ENCODE assay signal across 7 mouse cellular contexts in the genomic region with DNA sequence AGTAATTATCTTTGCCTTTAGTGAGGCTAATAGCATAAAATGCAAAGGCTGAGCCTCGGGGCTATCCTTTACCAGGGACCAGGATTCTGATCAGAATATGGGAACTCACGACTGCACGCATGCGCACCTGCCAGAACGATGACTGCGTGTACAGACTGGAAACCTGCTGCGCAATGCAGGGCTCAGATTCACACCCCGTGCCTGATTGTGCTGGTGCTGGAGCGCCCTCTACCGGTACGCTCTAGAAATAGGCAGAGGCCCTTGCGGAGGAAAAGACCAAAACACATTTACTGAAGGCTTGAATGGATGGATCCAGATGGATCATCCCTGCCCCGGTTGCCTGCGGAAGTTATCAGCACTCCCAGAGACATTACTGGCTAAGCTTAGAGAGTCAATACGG. TPM values are rescaled to one million over a fixed set of nuclear protein-coding genes. Genes with fewer than 3 reads are reported as not detected.
DNase-seq lines count a peak whose midpoint lies in the region; ATAC-seq and TF ChIP-seq lines count a peak whose summit lies in the region.

No protein-coding gene starts in this region.

- WGBS in embryonic facial prominence, embryonic 10.5 days = 1% methylated on average over 15 of the region's 15 CpGs
- 2% methylated on average over 15 of the region's 15 CpGs for WGBS in kidney, adult 2 months
- 2% methylated on average over 15 of the region's 15 CpGs for WGBS in limb, embryonic 11.5 days
- WGBS in midbrain, postnatal 0 days = under 1% methylated on average over 15 of the region's 15 CpGs

- no peak for TF ChIP-seq POLR2A in kidney, adult 2 months (IDR thresholded peaks at IDR 0.05; ENCODE audit: low read depth, low read length)

- 0 out of 2 replicates have a peak overlapping the region, but pooled peaks have one; percentile 20 for H3K27ac ChIP-seq in embryonic facial prominence, embryonic 10.5 days (replicated peaks)
- no peak overlapping the region for H3K27ac ChIP-seq in kidney, adult 2 months (ENCODE audit: insufficient read depth, low read depth, low read length)
- no peak overlapping the region for H3K27ac ChIP-seq in limb, embryonic 11.5 days (replicated peaks; ENCODE audit: low read depth, low read length)
- H3K27ac ChIP-seq in midbrain, postnatal 0 days (ENCODE audit: low read depth, low read length) = peak overlapping the region; percentile 59; the same call in 1 of the 2 replicates

- no peak overlapping the region for H3K4me2 ChIP-seq in limb, embryonic 11.5 days (ENCODE audit: low read depth, severe bottlenecking)
- no peak overlapping the region for H3K4me2 ChIP-seq in midbrain, postnatal 0 days (ENCODE audit: low read depth, low read length, poor library complexity, severe bottlenecking)

- peaks cover 21% of the 10 kb centered on the region for H3K4me1 ChIP-seq in embryonic facial prominence, embryonic 10.5 days
- H3K4me1 ChIP-seq in kidney, adult 2 months (ENCODE audit: control insufficient read depth, insufficient read depth, low read length) = no peaks in the 10 kb centered on the region
- H3K4me1 ChIP-seq in limb, embryonic 11.5 days (ENCODE audit: control insufficient read depth, insufficient read depth, low read length) = peaks cover 11% of the 10 kb centered on the region; the same call in 1 of the 2 replicates
- H3K4me1 ChIP-seq in midbrain, postnatal 0 days (ENCODE audit: insufficient read depth, low read length) = peaks cover 6% of the 10 kb centered on the region; the same call in 1 of the 2 replicates

- peaks cover 33% of the 10 kb centered on the region for H3K27me3 ChIP-seq in embryonic facial prominence, embryonic 10.5 days (replicated peaks; ENCODE audit: low read depth, poor library complexity, severe bottlenecking)
- no peaks in the 10 kb centered on the region for H3K27me3 ChIP-seq in kidney, adult 2 months (replicated peaks; ENCODE audit: control insufficient read depth, insufficient read depth, low read length)
- H3K27me3 ChIP-seq in limb, embryonic 11.5 days (ENCODE audit: control insufficient read depth, insufficient read depth, low read length) = no peaks in the 10 kb centered on the region
- H3K27me3 ChIP-seq in midbrain, postnatal 0 days (ENCODE audit: insufficient read depth, low read length) = no peaks in the 10 kb centered on the region

- no peak overlapping the region for H3K9ac ChIP-seq in limb, embryonic 11.5 days (ENCODE audit: low read length)
- no peak overlapping the region for H3K9ac ChIP-seq in midbrain, postnatal 0 days (replicated peaks; ENCODE audit: low read length, poor library complexity, severe bottlenecking)

- DNase-seq in adrenal gland, postnatal 25 days = peak; percentile 92
- DNase-seq in embryonic facial prominence, embryonic 10.5 days (ENCODE audit: low spot score) = peak; percentile 94
- DNase-seq in heart, adult 18-20 months = peak; percentile 90 to 94
- DNase-seq in kidney, adult 2 months = peak; percentile 91
- DNase-seq in limb, embryonic 11.5 days (ENCODE audit: low spot score) = peak; percentile 97
- peak; percentile 97 for DNase-seq in midbrain, postnatal 0 days (ENCODE audit: low spot score)
- peak; percentile 63 to 87 for DNase-seq in spleen, postnatal 10 days (ENCODE audit: low spot score in 2 of 2)

- TF ChIP-seq CTCF in kidney, adult 2 months (conservative IDR thresholded peaks at IDR 0.05; ENCODE audit: insufficient read depth, insufficient read length, low read depth, low read length) = peak; percentile 99
- TF ChIP-seq CTCF in midbrain, postnatal 0 days (IDR thresholded peaks at IDR 0.05) = peak; percentile 100

- H3K9me3 ChIP-seq in embryonic facial prominence, embryonic 10.5 days = no peaks in the 10 kb centered on the region
- H3K9me3 ChIP-seq in limb, embryonic 11.5 days (ENCODE audit: control insufficient read depth, low read length) = no peaks in the 10 kb centered on the region
- no peaks in the 10 kb centered on the region for H3K9me3 ChIP-seq in midbrain, postnatal 0 days (ENCODE audit: low read length)

- ATAC-seq in limb, embryonic 11.5 days (ENCODE audit: insufficient number of reproducible peaks, low FRiP score, low TSS enrichment, low read depth) = peak; percentile 36; the same call in 1 of the 2 replicates
- ATAC-seq in midbrain, postnatal 0 days (ENCODE audit: low FRiP score) = peak; percentile 77

- H3K4me3 ChIP-seq in embryonic facial prominence, embryonic 10.5 days = peak overlapping the region; percentile 25; the same call in 1 of the 2 replicates
- no peak overlapping the region for H3K4me3 ChIP-seq in kidney, adult 2 months (ENCODE audit: insufficient read depth, low read depth, low read length)
- H3K4me3 ChIP-seq in limb, embryonic 11.5 days (ENCODE audit: low read depth, low read length) = no peak overlapping the region
- no peak overlapping the region for H3K4me3 ChIP-seq in midbrain, postnatal 0 days (ENCODE audit: low read depth, low read length)

- no peaks in the 10 kb centered on the region for H3K36me3 ChIP-seq in embryonic facial prominence, embryonic 10.5 days (replicated peaks)
- H3K36me3 ChIP-seq in kidney, adult 2 months (ENCODE audit: control insufficient read depth, insufficient read depth, low read length) = no peaks in the 10 kb centered on the region
- no peaks in the 10 kb centered on the region for H3K36me3 ChIP-seq in limb, embryonic 11.5 days (ENCODE audit: control insufficient read depth, insufficient read depth, low read length)
- no peaks in the 10 kb centered on the region for H3K36me3 ChIP-seq in midbrain, postnatal 0 days (ENCODE audit: insufficient read depth, low read length)

RNA-seq across cellular contexts. Expression of a gene that starts 3.8 kb away (rescaled TPM):
- 11.0 and 12.0 TPM in 2 replicates for total RNA-seq in adrenal gland, postnatal 25 days (2021)
- 14.8 and 15.4 TPM in 2 replicates for polyA plus RNA-seq in embryonic facial prominence, embryonic 10.5 days (2016; fragmentation: Nextera tagmentation; extraction: Ambion mirVana)
- 1 to 10 TPM; 4.7 to 5.5 TPM for total RNA-seq in heart, adult 18-20 months (2021)
- 3.9 and 6.1 TPM in 2 replicates for polyA plus RNA-seq in kidney, adult 2 months (2012; rRNA removed)
- polyA plus RNA-seq in limb, embryonic 11.5 days (2014; fragmentation: Nextera tagmentation; extraction: Ambion mirVana) = 3.3 and 4.7 TPM in 2 replicates
- 101 and 115 TPM in 2 replicates for total RNA-seq in midbrain, postnatal 0 days (2014; rRNA removed)
- 44.4 and 47.4 TPM in 2 replicates for polyA plus RNA-seq in midbrain, postnatal 0 days (2015; fragmentation: Nextera tagmentation; extraction: Ambion mirVana)

Comparison
In these comparisons a context has a peak if more than half of its experiments do, and no peak if none do; other contexts are left out.
1. H3K27ac ChIP-seq: peak in embryonic facial prominence, embryonic 10.5 days (single experiment) and midbrain, postnatal 0 days (single experiment); none in kidney, adult 2 months (single experiment) and limb, embryonic 11.5 days (single experiment).
2. Peak in every context shown above with its lines, with median percentiles within 50 percentile points of each other: DNase-seq.